Mouse (Mus musculus) lung, postnatal 25 days (tissue): ENCODE measurements around the gene Pkmyt1.

Experiments
- DNase-seq: peaks from one replicate; pipeline ENCODE4 v3.0.0; 2022; ENCODE audit warnings: low spot score

Pkmyt1 gene

GRCm38 (mm10) chr17:23725999-23726757, at the start of gene Pkmyt1:
Gene Pkmyt1, plus strand, starts transcription at chr17:23726336.
- peak; percentile 95 for DNase-seq

- no peak for DNase-seq
Measured at GRCm38 (mm10) chr17:23676473-23677031, 49.6 kb upstream of the Pkmyt1 start.

GRCm38 (mm10) chr17:23677236-23677679, 48.9 kb upstream of the Pkmyt1 start, which contains the start of gene Tnfrsf12a:
Gene Tnfrsf12a, minus strand, starts transcription at chr17:23677468.
- DNase-seq, result peak; percentile 89

GRCm38 (mm10) chr17:23679127-23679835, 46.9 kb upstream of the Pkmyt1 start, which contains the start of gene Cldn6:
Gene Cldn6, plus strand, starts transcription at chr17:23679249.
- DNase-seq, result no peak

- no peak for DNase-seq
Measured at GRCm38 (mm10) chr17:23680336-23680735, 45.8 kb upstream of the Pkmyt1 start.

GRCm38 (mm10) chr17:23681086-23681485, 45.0 kb upstream of the Pkmyt1 start:
- DNase-seq, result no peak

GRCm38 (mm10) chr17:23682092-23682491, 44.0 kb upstream of the Pkmyt1 start:
- no peak for DNase-seq

- no peak for DNase-seq
Measured at GRCm38 (mm10) chr17:23682530-23682929, 43.6 kb upstream of the Pkmyt1 start.

GRCm38 (mm10) chr17:23683226-23683625, 42.9 kb upstream of the Pkmyt1 start:
- no peak for DNase-seq

- DNase-seq, result no peak
Measured at GRCm38 (mm10) chr17:23683856-23684672, 42.1 kb upstream of the Pkmyt1 start, which contains the start of gene Cldn9. Gene Cldn9, minus strand, starts transcription at chr17:23684026.

- DNase-seq, result no peak
Measured at GRCm38 (mm10) chr17:23694491-23694890, 31.6 kb upstream of the Pkmyt1 start.

GRCm38 (mm10) chr17:23695801-23696200, 30.3 kb upstream of the Pkmyt1 start:
- DNase-seq, result no peak

GRCm38 (mm10) chr17:23699131-23700077, 26.7 kb upstream of the Pkmyt1 start:
- DNase-seq, result peak; percentile 37

- DNase-seq, result peak; percentile 93
Measured at GRCm38 (mm10) chr17:23700079-23700478, 26.1 kb upstream of the Pkmyt1 start.

GRCm38 (mm10) chr17:23703301-23703700, 22.8 kb upstream of the Pkmyt1 start:
- DNase-seq, result no peak

- DNase-seq, result no peak
Measured at GRCm38 (mm10) chr17:23704741-23705140, 21.4 kb upstream of the Pkmyt1 start.

- no peak for DNase-seq
Measured at GRCm38 (mm10) chr17:23705525-23706104, 20.5 kb upstream of the Pkmyt1 start.

GRCm38 (mm10) chr17:23706212-23706611, 19.9 kb upstream of the Pkmyt1 start:
- peak; percentile 69 for DNase-seq

GRCm38 (mm10) chr17:23717003-23717402, 9.1 kb upstream of the Pkmyt1 start:
- DNase-seq, result no peak

GRCm38 (mm10) chr17:23719455-23719854, 6.7 kb upstream of the Pkmyt1 start:
- no peak for DNase-seq
